Mouse (Mus musculus): Measurements from ENCODE around the gene Tsc22d1.

GRCm38 (mm10) chr14:76388025-76388424 lies 26.7 kb upstream of the Tsc22d1 start:
- TF ChIP-seq CTCF (IDR thresholded peaks at IDR 0.05; ENCODE audit: low read depth, low read length) (no peak), GATA2 (IDR thresholded peaks at IDR 0.05; ENCODE audit: borderline replicate concordance, low read depth, low read length) (no peak), TAL1 (conservative IDR thresholded peaks at IDR 0.05; ENCODE audit: low read depth, low read length) (no peak), GATA1 (IDR thresholded peaks at IDR 0.05; ENCODE audit: borderline replicate concordance, low read length) (no peak), POLR2AphosphoS5 (IDR thresholded peaks at IDR 0.05; ENCODE audit: insufficient replicate concordance, low read depth, low read length) (no peak)

Data from G1E (cell line).